Mouse (Mus musculus) limb, embryonic 11.5 days (tissue): Measurements from ENCODE around the gene Fes. TPM values are rescaled to one million over a fixed set of nuclear protein-coding genes. Genes with fewer than 3 reads are reported as not detected.
"Not testable (repeated sequence)": the region's sequence is repeated elsewhere in the genome, so short reads cannot be mapped to it uniquely, and the experiment has no call there.

Experiments used
- ATAC-seq: fragments of 200-750 bp; cut with Nextera tagmentation; 2 replicates; pipeline ENCODE4 v1.8.0; 2017; ENCODE audit warnings: low read depth; ENCODE audit not compliant: insufficient number of reproducible peaks, low FRiP score, low TSS enrichment
- DNase-seq: peaks from one replicate; pipeline ENCODE4 v3.0.0-alpha.2; 2015; ENCODE audit warnings: low spot score
- H3K27ac ChIP-seq: fragments of 300-500 bp; sonication (generic); replicated peaks from 2 replicates; pipeline ENCODE4 v1.5.1; 2014; ENCODE audit warnings: low read depth, mild to moderate bottlenecking, low read length
- H3K27me3 ChIP-seq: fragments of 300-500 bp; sonication (generic); 2 replicates; pipeline ENCODE4 v1.6.1; 2014; ENCODE audit warnings: mild to moderate bottlenecking, low read length, mixed read lengths; ENCODE audit not compliant: control insufficient read depth, insufficient read depth
- H3K36me3 ChIP-seq: fragments of 300-500 bp; sonication (generic); 2 replicates; pipeline ENCODE4 v1.6.1; 2014; ENCODE audit warnings: mild to moderate bottlenecking, low read length, moderate library complexity, mixed read lengths; ENCODE audit not compliant: control insufficient read depth, insufficient read depth
- H3K4me1 ChIP-seq: fragments of 300-500 bp; sonication (generic); 2 replicates; pipeline ENCODE4 v1.6.1; 2014; ENCODE audit warnings: low read length, mixed read lengths; ENCODE audit not compliant: control insufficient read depth, insufficient read depth
- H3K4me2 ChIP-seq: fragments of 300-500 bp; sonication (generic); 2 replicates; pipeline ENCODE4 v1.6.1; 2014; ENCODE audit warnings: low read depth, mild to moderate bottlenecking, moderate library complexity; ENCODE audit not compliant: severe bottlenecking
- H3K4me3 ChIP-seq: fragments of 300-500 bp; sonication (generic); 2 replicates; pipeline ENCODE4 v1.5.1; 2014; ENCODE audit warnings: low read depth, low read length
- H3K9ac ChIP-seq: fragments of 300-500 bp; sonication (generic); 2 replicates; pipeline ENCODE4 v1.6.1; 2014; ENCODE audit warnings: mild to moderate bottlenecking, low read length
- H3K9me3 ChIP-seq: fragments of 300-500 bp; sonication (generic); 2 replicates; pipeline ENCODE4 v1.6.1; 2016; ENCODE audit warnings: low read length; ENCODE audit not compliant: control insufficient read depth
- WGBS: fragments of 180-500 bp; shearing (Covaris S2); extraction: QIAGEN DNeasy Blood & Tissue Kit; methylation state at CpG from one replicate; pipeline ENCODE4 v1.1.7; 2014; 5-methylcytosine and 5-hydroxymethylcytosine counted together
- polyA plus RNA-seq: library from polyadenylated mRNA; unstranded; fragments of >200 nt; fragmentation: Nextera tagmentation; extraction: Ambion mirVana; gene quantifications from 2 replicates; pipeline ENCODE4 v1.2.1, GENCODE M21; 2014

Gene Fes
- polyA plus RNA-seq, 1 experiment from 2014 or later, result 7.6 TPM

GRCm38 (mm10) chr7:80396427-80396826 is 8.7 kb upstream of the Fes start:
- WGBS, result 86% methylated on average over 4 of the region's 4 CpGs

GRCm38 (mm10) chr7:80394600-80394999 is 6.9 kb upstream of the Fes start:
- DNase-seq (no peak), ATAC-seq (no peak)
- no peak overlapping the region for H3K27ac ChIP-seq

More at GRCm38 (mm10) chr7:80396427-80396826, 8.7 kb upstream of the Fes start:
- H3K4me3 ChIP-seq, H3K9ac ChIP-seq, H3K27ac ChIP-seq, DNase-seq, H3K27me3 ChIP-seq, H3K9me3 ChIP-seq, ATAC-seq, H3K4me2 ChIP-seq: not testable (repeated sequence)
- Histone ChIP-seq H3K36me3 (peaks cover 28% of the 10 kb centered on the region), H3K4me1 (peaks cover 14% of the 10 kb centered on the region)

GRCm38 (mm10) chr7:80392119-80392518 is 4.4 kb upstream of the Fes start:
- H3K27me3 ChIP-seq, result no peaks in the 10 kb centered on the region
- 86% methylated on average over 15 of the region's 15 CpGs for WGBS
- no peak overlapping the region for H3K4me2 ChIP-seq
- DNase-seq (no peak), ATAC-seq (no peak)
- H3K4me3 ChIP-seq, result no peak overlapping the region
- peaks cover 36% of the 10 kb centered on the region for H3K36me3 ChIP-seq
- H3K27ac ChIP-seq, result no peak overlapping the region
- no peak overlapping the region for H3K9ac ChIP-seq
- H3K9me3 ChIP-seq, result no peaks in the 10 kb centered on the region
- peaks cover 13% of the 10 kb centered on the region for H3K4me1 ChIP-seq

More at GRCm38 (mm10) chr7:80394600-80394999, 6.9 kb upstream of the Fes start:
- H3K27me3 ChIP-seq, result no peaks in the 10 kb centered on the region
- peaks cover 39% of the 10 kb centered on the region for H3K36me3 ChIP-seq
- WGBS, result 90% methylated on average over 4 of the region's 4 CpGs
- H3K4me3 ChIP-seq, result no peak overlapping the region
- no peaks in the 10 kb centered on the region for H3K4me1 ChIP-seq
- no peak overlapping the region for H3K9ac ChIP-seq
- no peaks in the 10 kb centered on the region for H3K9me3 ChIP-seq
- H3K4me2 ChIP-seq, result no peak overlapping the region

- WGBS, result 36% methylated on average over 17 of the region's 17 CpGs
- peak overlapping the region; percentile 70 for H3K4me2 ChIP-seq
- H3K9me3 ChIP-seq, result no peaks in the 10 kb centered on the region
- H3K36me3 ChIP-seq, result peaks cover 16% of the 10 kb centered on the region; the same call in 1 of the 2 replicates
- H3K4me3 ChIP-seq, result peak overlapping the region; percentile 37
- peaks cover 17% of the 10 kb centered on the region for H3K4me1 ChIP-seq
- DNase-seq, result peak; percentile 49
- peak overlapping the region; percentile 71 for H3K9ac ChIP-seq
- no peaks in the 10 kb centered on the region for H3K27me3 ChIP-seq
- no peak; the same call in 1 of the 2 replicates for ATAC-seq
- peak overlapping the region; percentile 76 for H3K27ac ChIP-seq
Observed at GRCm38 (mm10) chr7:80387033-80387632, 613 bp downstream of the Fes start.

- DNase-seq (peak; percentile 98), ATAC-seq (no peak)
- Histone ChIP-seq H3K4me2 (peak overlapping the region; percentile 70), H3K9ac (peak overlapping the region; percentile 40; the same call in 1 of the 2 replicates), H3K9me3 (no peaks in the 10 kb centered on the region), H3K4me1 (peaks cover 17% of the 10 kb centered on the region), H3K4me3 (no peak overlapping the region; the same call in 1 of the 2 replicates), H3K27ac (peak overlapping the region; percentile 10; the same call in 1 of the 2 replicates), H3K36me3 (peaks cover 11% of the 10 kb centered on the region; the same call in 1 of the 2 replicates), H3K27me3 (no peaks in the 10 kb centered on the region)
- WGBS, result 35% methylated on average over 18 of the region's 18 CpGs
Observed at GRCm38 (mm10) chr7:80386235-80386930, 1.4 kb downstream of the Fes start.

- Histone ChIP-seq H3K4me2 (no peak overlapping the region), H3K27ac (no peak overlapping the region), H3K9ac (no peak overlapping the region), H3K27me3 (no peaks in the 10 kb centered on the region), H3K4me1 (peaks cover 12% of the 10 kb centered on the region), H3K4me3 (no peak overlapping the region), H3K9me3 (no peaks in the 10 kb centered on the region), H3K36me3 (no peaks in the 10 kb centered on the region)
- 70% methylated on average over 11 of the region's 11 CpGs for WGBS
- no peak for ATAC-seq
- no peak for DNase-seq
Observed at GRCm38 (mm10) chr7:80382919-80383318, 4.8 kb downstream of the Fes start.

GRCm38 (mm10) chr7:80379531-80379930 is 8.2 kb downstream of the Fes start:
- Histone ChIP-seq H3K36me3 (no peaks in the 10 kb centered on the region), H3K9me3 (no peaks in the 10 kb centered on the region), H3K4me2 (no peak overlapping the region), H3K4me1 (no peaks in the 10 kb centered on the region), H3K9ac (no peak overlapping the region), H3K27ac (no peak overlapping the region), H3K27me3 (no peaks in the 10 kb centered on the region), H3K4me3 (no peak overlapping the region)
- 62% methylated on average over 13 of the region's 13 CpGs for WGBS
- DNase-seq (peak; percentile 57), ATAC-seq (no peak)

- ATAC-seq, result no peak
- Histone ChIP-seq H3K9me3 (no peaks in the 10 kb centered on the region), H3K9ac (no peak overlapping the region), H3K4me3 (no peak overlapping the region), H3K4me1 (no peaks in the 10 kb centered on the region), H3K4me2 (no peak overlapping the region), H3K36me3 (no peaks in the 10 kb centered on the region), H3K27ac (no peak overlapping the region), H3K27me3 (no peaks in the 10 kb centered on the region)
- DNase-seq, result peak; percentile 86
- WGBS, result 40% methylated on average over 6 of the region's 6 CpGs
Observed at GRCm38 (mm10) chr7:80377471-80377870, 10.3 kb downstream of the Fes start.
